27 mouse cellular contexts compared by ENCODE assay signal in genomic region chr8:64344933-64345332, GRCm38 (mm10).
"Had no signal": no experiment of that assay in that cellular context is flagged by ENCODE, and none has a peak within 500 bp of the region (broad histone marks: within the 10 kb centered on the region; RNA-seq: fewer than 3 reads in every experiment).

No protein-coding gene starts in this region.

- H3K4me3 ChIP-seq: heart, adult 2 months; heart, embryonic 13.5 days; heart, embryonic 15.5 days; hindbrain, embryonic 13.5 days; hindbrain, embryonic 15.5 days; kidney, embryonic 15.5 days; limb, embryonic 13.5 days; limb, embryonic 15.5 days; liver, embryonic 12.5 days had no signal

- H3K27me3 ChIP-seq: heart, embryonic 13.5 days; heart, embryonic 15.5 days; hindbrain, embryonic 13.5 days; hindbrain, embryonic 15.5 days; kidney, embryonic 15.5 days; limb, embryonic 13.5 days; limb, embryonic 15.5 days; liver, embryonic 12.5 days had no signal

- H3K9ac ChIP-seq: heart, embryonic 13.5 days; heart, embryonic 15.5 days; hindbrain, embryonic 13.5 days; hindbrain, embryonic 15.5 days; kidney, embryonic 15.5 days; limb, embryonic 13.5 days; limb, embryonic 15.5 days; liver, embryonic 12.5 days; liver, embryonic 14.5 days had no signal

- H3K9me3 ChIP-seq: heart, embryonic 13.5 days; heart, embryonic 15.5 days; hindbrain, embryonic 13.5 days; hindbrain, embryonic 15.5 days; kidney, embryonic 15.5 days; limb, embryonic 13.5 days; limb, embryonic 15.5 days; liver, embryonic 12.5 days had no signal

- DNase-seq: gastrocnemius, postnatal 14 days; gastrocnemius, postnatal 36 days; heart, adult 11 months; heart, adult 2 months; heart, postnatal 14 days; heart, postnatal 36 days; kidney, adult 11 months; kidney, adult 2 months; kidney, adult 9 months; kidney, postnatal 14 days; kidney, postnatal 36 days; layer of hippocampus, adult 9-11 months; layer of hippocampus, postnatal 36 days; left cerebral cortex, postnatal 4 days had no signal

- H3K36me3 ChIP-seq: heart, embryonic 13.5 days; heart, embryonic 15.5 days; hindbrain, embryonic 13.5 days; hindbrain, embryonic 15.5 days; kidney, embryonic 15.5 days; limb, embryonic 13.5 days; limb, embryonic 15.5 days; liver, embryonic 12.5 days had no signal

- ATAC-seq: hindbrain, postnatal 0 days; intestine, embryonic 16.5 days; liver, embryonic 12.5 days had no signal

- H3K4me1 ChIP-seq: hindbrain, embryonic 13.5 days; hindbrain, embryonic 15.5 days; kidney, embryonic 15.5 days; limb, embryonic 15.5 days; liver, embryonic 12.5 days had no signal

- H3K4me2 ChIP-seq: heart, embryonic 11.5 days; heart, embryonic 13.5 days; heart, embryonic 15.5 days; hindbrain, embryonic 13.5 days; hindbrain, embryonic 15.5 days; kidney, embryonic 15.5 days; limb, embryonic 13.5 days; limb, embryonic 15.5 days; liver, embryonic 12.5 days had no signal

- H3K27ac ChIP-seq: heart, adult 2 months; heart, embryonic 13.5 days; heart, embryonic 15.5 days; hindbrain, embryonic 13.5 days; hindbrain, embryonic 15.5 days; hindbrain, postnatal 0 days; kidney, embryonic 15.5 days; kidney, postnatal 0 days; limb, embryonic 13.5 days; limb, embryonic 15.5 days; liver, embryonic 12.5 days; liver, embryonic 14.5 days had no signal
